Mouse (Mus musculus): Measurements from ENCODE around the gene H2al1g.

- TF ChIP-seq CTCF (IDR thresholded peaks at IDR 0.05) (no peak), EP300 (IDR thresholded peaks at IDR 0.05) (no peak)
These were observed 27.7 kb downstream of the H2al1g start for GRCm38 (mm10) chrX:11345762-11346161.
